Mouse (Mus musculus) hindbrain, embryonic 15.5 days (tissue): ENCODE measurements at regions not wholly inside any gene's neighbourhood (a gene's known extent, or its start where the extent isn't known, plus 50 kb on each side); places are given as distances from the start of the nearest gene placed in this dataset.

Source experiments
- ATAC-seq: fragments of 200-750 bp; cut with Nextera tagmentation; 2 replicates; pipeline ENCODE4 v1.8.0; 2017; ENCODE audit warnings: low read depth, moderate number of reproducible peaks, moderate TSS enrichment; ENCODE audit not compliant: low FRiP score
- H3K27ac ChIP-seq: fragments of 300-500 bp; sonication (generic); replicated peaks from 2 replicates; pipeline ENCODE4 v1.5.1; 2015; ENCODE audit warnings: mild to moderate bottlenecking, inconsistent platforms
- H3K27me3 ChIP-seq: fragments of 300-500 bp; sonication (generic); 2 replicates; pipeline ENCODE4 v1.6.1; 2015; ENCODE audit warnings: control low read depth, inconsistent platforms
- H3K36me3 ChIP-seq: fragments of 300-500 bp; sonication (generic); 2 replicates; pipeline ENCODE4 v1.6.1; 2015; ENCODE audit warnings: control low read depth, inconsistent platforms
- H3K4me1 ChIP-seq: fragments of 300-500 bp; sonication (generic); replicated peaks from 2 replicates; pipeline ENCODE4 v1.6.1; 2015; ENCODE audit warnings: control low read depth, inconsistent platforms
- H3K4me2 ChIP-seq: fragments of 300-500 bp; sonication (generic); 2 replicates; pipeline ENCODE4 v1.6.1; 2015; ENCODE audit warnings: moderate library complexity, mild to moderate bottlenecking, inconsistent platforms
- H3K4me3 ChIP-seq: fragments of 300-500 bp; sonication (generic); 2 replicates; pipeline ENCODE4 v1.5.1; 2015; ENCODE audit warnings: mild to moderate bottlenecking, inconsistent platforms
- H3K9ac ChIP-seq: fragments of 300-500 bp; sonication (generic); 2 replicates; pipeline ENCODE4 v1.6.1; 2015; ENCODE audit warnings: inconsistent platforms
- H3K9me3 ChIP-seq: fragments of 300-500 bp; sonication (generic); 2 replicates; pipeline ENCODE4 v1.6.1; 2016; ENCODE audit warnings: control low read depth, inconsistent platforms
- WGBS: fragments of 180-500 bp; shearing (Covaris S2); methylation state at CpG from one replicate; pipeline ENCODE4 v1.1.7; 2015; 5-methylcytosine and 5-hydroxymethylcytosine counted together

- Histone ChIP-seq H3K4me2 (no peak overlapping the region), H3K4me1 (no peaks in the 10 kb centered on the region), H3K9ac (no peak overlapping the region), H3K9me3 (no peaks in the 10 kb centered on the region), H3K36me3 (no peaks in the 10 kb centered on the region), H3K4me3 (no peak overlapping the region), H3K27me3 (no peaks in the 10 kb centered on the region), H3K27ac (no peak overlapping the region)
- WGBS = 70% methylated on average over 10 of the region's 10 CpGs
- peak; percentile 77; the same call in 1 of the 2 replicates for ATAC-seq
These were observed 273.9 kb downstream of the Prim2 start for GRCm38 (mm10) chr1:33395733-33396132.

- no peaks in the 10 kb centered on the region for H3K27me3 ChIP-seq
- 71% methylated on average over 5 of the region's 5 CpGs for WGBS
- H3K27ac ChIP-seq = no peak overlapping the region
- no peak overlapping the region for H3K4me3 ChIP-seq
- H3K4me2 ChIP-seq = no peak overlapping the region
- no peak overlapping the region for H3K9ac ChIP-seq
- H3K36me3 ChIP-seq = no peaks in the 10 kb centered on the region
- ATAC-seq = no peak
- H3K4me1 ChIP-seq = no peaks in the 10 kb centered on the region
- H3K9me3 ChIP-seq = no peaks in the 10 kb centered on the region
These were observed 274.5 kb downstream of the Prim2 start for GRCm38 (mm10) chr1:33394989-33395594.

DNA sequence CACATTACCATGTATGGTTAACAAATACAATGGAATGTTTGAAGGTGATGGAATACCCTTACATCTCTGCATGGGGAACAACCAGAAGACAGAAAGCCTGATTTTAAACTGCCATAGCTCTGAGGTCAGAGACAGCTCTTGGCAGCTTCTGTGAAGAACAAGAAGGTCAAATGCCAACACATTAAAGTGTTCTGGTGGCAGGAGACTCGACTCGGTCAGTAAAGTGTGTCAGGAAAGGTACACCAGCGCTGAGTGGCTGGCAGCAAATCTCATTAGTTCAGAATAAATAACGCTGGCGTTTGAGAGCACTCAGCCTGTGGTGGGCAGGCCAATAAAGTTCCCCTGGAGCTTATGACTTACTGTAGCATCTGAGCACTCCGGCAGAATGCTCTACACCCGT is 298.8 kb downstream of the Prim2 start:
- Histone ChIP-seq H3K9me3 (no peaks in the 10 kb centered on the region), H3K9ac (no peak overlapping the region), H3K4me3 (no peak overlapping the region), H3K27ac (no peak overlapping the region), H3K27me3 (no peaks in the 10 kb centered on the region), H3K4me2 (no peak overlapping the region), H3K4me1 (no peaks in the 10 kb centered on the region), H3K36me3 (no peaks in the 10 kb centered on the region)
- WGBS = 74% methylated on average over 7 of the region's 7 CpGs
- no peak for ATAC-seq

DNA sequence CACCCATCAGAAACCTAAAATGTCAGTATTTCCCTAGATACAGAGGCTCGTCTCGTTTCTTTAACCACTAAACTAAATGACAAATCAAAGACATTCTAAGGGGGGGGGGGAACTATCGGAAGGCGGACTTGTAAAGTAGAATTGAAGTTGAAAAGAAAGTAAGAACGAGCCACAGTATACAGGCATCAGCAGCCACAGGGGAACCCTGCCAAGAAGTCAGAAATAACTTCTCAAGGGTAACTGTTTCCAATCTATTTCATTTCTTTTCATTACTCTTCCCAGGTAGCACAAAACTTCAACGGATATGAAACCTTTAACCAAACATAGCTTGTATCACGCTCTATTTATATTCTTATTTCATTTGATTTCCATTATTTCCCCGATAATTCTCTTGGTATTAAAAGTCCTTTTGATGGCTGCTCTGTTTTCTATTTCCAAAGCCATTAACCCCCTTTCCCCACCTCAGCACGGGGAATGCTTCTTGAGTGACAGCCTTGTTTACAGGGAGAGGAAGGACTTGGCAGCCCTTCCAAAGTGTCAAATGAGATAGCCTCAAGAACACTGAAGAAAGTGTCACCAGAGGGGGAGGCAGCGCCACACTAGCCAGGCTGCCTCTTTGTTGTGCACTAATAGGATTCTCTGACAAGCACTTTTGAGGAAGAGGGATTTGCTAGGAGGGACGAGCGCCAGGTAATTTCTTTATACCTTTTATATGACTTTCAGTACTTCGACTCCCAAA is 306.7 kb downstream of the Prim2 start:
- Histone ChIP-seq H3K4me1 (peaks cover 2% of the 10 kb centered on the region; the same call in 1 of the 2 replicates), H3K4me3 (no peak overlapping the region), H3K27ac (no peak overlapping the region), H3K4me2 (no peak overlapping the region), H3K27me3 (no peaks in the 10 kb centered on the region), H3K36me3 (no peaks in the 10 kb centered on the region), H3K9ac (no peak overlapping the region), H3K9me3 (no peaks in the 10 kb centered on the region)
- WGBS = 49% methylated on average over 13 of the region's 13 CpGs
- ATAC-seq = no peak

GRCm38 (mm10) chr1:33334061-33334460 is 335.5 kb downstream of the Prim2 start:
- H3K27ac ChIP-seq = no peak overlapping the region
- no peaks in the 10 kb centered on the region for H3K36me3 ChIP-seq
- 74% methylated on average over 3 of the region's 3 CpGs for WGBS
- no peaks in the 10 kb centered on the region for H3K4me1 ChIP-seq
- H3K4me3 ChIP-seq = no peak overlapping the region
- H3K4me2 ChIP-seq = no peak overlapping the region
- no peaks in the 10 kb centered on the region for H3K9me3 ChIP-seq
- H3K27me3 ChIP-seq = no peaks in the 10 kb centered on the region
- no peak overlapping the region for H3K9ac ChIP-seq
- ATAC-seq = peak; percentile 45; the same call in 1 of the 2 replicates
